Mouse (Mus musculus): ENCODE data around the gene Ccdc150. TPM values are rescaled to one million over a fixed set of nuclear protein-coding genes. Genes with fewer than 3 reads are reported as not detected.

Ccdc150 gene
- polyA plus RNA-seq, 1 experiment from 2014 or later, result 0.67 TPM

DNA sequence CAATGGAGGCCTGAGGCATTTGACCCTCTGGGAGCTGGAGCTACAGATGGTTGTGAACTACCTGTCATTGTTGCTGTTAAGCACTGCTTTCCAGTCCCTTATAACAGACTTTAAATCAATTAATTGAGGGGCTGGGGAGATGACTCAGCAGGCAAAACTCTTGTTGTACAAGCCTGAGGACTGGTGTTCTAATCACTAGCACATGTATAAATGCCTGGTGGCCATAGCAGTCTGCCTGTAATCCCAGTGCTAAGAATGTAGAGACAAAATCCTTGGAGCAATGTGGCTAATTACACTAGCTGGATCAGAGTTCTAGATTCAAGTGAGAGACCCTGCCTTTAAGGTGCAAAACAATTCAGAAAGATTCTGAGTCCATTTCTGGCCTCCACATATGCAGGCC is 152.3 kb downstream of the Ccdc150 start:
- ATAC-seq (ENCODE audit: insufficient number of reproducible peaks, low FRiP score, low TSS enrichment, low read depth) (no peak), DNase-seq (ENCODE audit: low spot score) (no peak)
- Histone ChIP-seq H3K27me3 (ENCODE audit: control insufficient read depth, insufficient read depth, low read length) (no peaks in the 10 kb centered on the region), H3K27ac (replicated peaks; ENCODE audit: low read depth, low read length) (no peak overlapping the region), H3K4me1 (ENCODE audit: control insufficient read depth, insufficient read depth, low read length) (no peaks in the 10 kb centered on the region), H3K36me3 (ENCODE audit: control insufficient read depth, insufficient read depth, low read length) (peaks cover 7% of the 10 kb centered on the region; the same call in 1 of the 2 replicates), H3K4me3 (ENCODE audit: low read depth, low read length) (no peak overlapping the region), H3K9ac (ENCODE audit: low read length) (no peak overlapping the region), H3K9me3 (ENCODE audit: control insufficient read depth, low read length) (no peaks in the 10 kb centered on the region), H3K4me2 (ENCODE audit: low read depth, severe bottlenecking) (no peak overlapping the region)

Other genes starting within 250 kb of the Ccdc150 start
- 1.7 and 1.9 TPM in 2 replicates for gene Hecw2, start 55.5 kb upstream of the Ccdc150 start, polyA plus RNA-seq (2014; fragmentation: Nextera tagmentation; extraction: Ambion mirVana)
- gene Gtf3c3, start 188.3 kb downstream of the Ccdc150 start, polyA plus RNA-seq (2014; fragmentation: Nextera tagmentation; extraction: Ambion mirVana), result 38.5 TPM in 2 replicates

Data from limb, embryonic 11.5 days (tissue).